Mouse (Mus musculus) heart, embryonic 12.5 days (tissue): Measurements from ENCODE around the gene Lrrc25. TPM values are rescaled to one million over a fixed set of nuclear protein-coding genes. Genes with fewer than 3 reads are reported as not detected.

Experiments used
- ATAC-seq: fragments of 200-750 bp; cut with Nextera tagmentation; 2 replicates; pipeline ENCODE4 v1.8.0; 2017; ENCODE audit warnings: moderate TSS enrichment, moderate library complexity; ENCODE audit not compliant: insufficient number of reproducible peaks, low FRiP score
- H3K27ac ChIP-seq: fragments of 300-500 bp; sonication (generic); 2 replicates; pipeline ENCODE4 v1.5.1; 2016; ENCODE audit warnings: mild to moderate bottlenecking, moderate library complexity; ENCODE audit not compliant: poor library complexity, severe bottlenecking
- H3K27me3 ChIP-seq: fragments of 300-500 bp; sonication (generic); replicated peaks from 2 replicates; pipeline ENCODE4 v1.6.1; 2016; ENCODE audit warnings: mild to moderate bottlenecking, moderate library complexity
- H3K36me3 ChIP-seq: fragments of 300-500 bp; sonication (generic); 2 replicates; pipeline ENCODE4 v1.6.1; 2016; ENCODE audit warnings: mild to moderate bottlenecking, moderate library complexity
- H3K4me1 ChIP-seq: fragments of 300-500 bp; sonication (generic); replicated peaks from 2 replicates; pipeline ENCODE4 v1.6.1; 2016; ENCODE audit warnings: mild to moderate bottlenecking
- H3K4me2 ChIP-seq: fragments of 300-500 bp; sonication (generic); 2 replicates; pipeline ENCODE4 v1.6.1; 2016; ENCODE audit warnings: mild to moderate bottlenecking, moderate library complexity
- H3K4me3 ChIP-seq: fragments of 300-500 bp; sonication (generic); 2 replicates; pipeline ENCODE4 v1.5.1; 2016; ENCODE audit warnings: mild to moderate bottlenecking
- H3K9ac ChIP-seq: fragments of 300-500 bp; sonication (generic); 2 replicates; pipeline ENCODE4 v1.6.1; 2016; ENCODE audit warnings: mild to moderate bottlenecking, moderate library complexity
- H3K9me3 ChIP-seq: fragments of 300-500 bp; sonication (generic); replicated peaks from 2 replicates; pipeline ENCODE4 v1.6.1; 2016; ENCODE audit warnings: mild to moderate bottlenecking, moderate library complexity
- WGBS: fragments of 180-500 bp; shearing (Covaris S2); methylation state at CpG from one replicate; pipeline ENCODE4 v1.1.7; 2016; 5-methylcytosine and 5-hydroxymethylcytosine counted together
- polyA plus RNA-seq: library from polyadenylated mRNA; unstranded; fragments of >200 nt; fragmentation: Nextera tagmentation; extraction: Ambion mirVana; gene quantifications from 2 replicates; pipeline ENCODE4 v1.2.1, GENCODE M21; 2016

The Lrrc25 gene
- polyA plus RNA-seq, 1 experiment from 2014 or later: 0.65 TPM

GRCm38 (mm10) chr8:70635527-70635926, 19.6 kb downstream of the Lrrc25 start:
- Histone ChIP-seq H3K27me3 (peaks cover 14% of the 10 kb centered on the region; the same call in 1 of the 2 replicates), H3K4me3 (no peak overlapping the region), H3K27ac (no peak overlapping the region), H3K9me3 (no peaks in the 10 kb centered on the region), H3K36me3 (no peaks in the 10 kb centered on the region), H3K9ac (no peak overlapping the region), H3K4me1 (peaks cover 50% of the 10 kb centered on the region), H3K4me2 (no peak overlapping the region)
- ATAC-seq: no peak
- WGBS: 66% methylated on average over 6 of the region's 6 CpGs

GRCm38 (mm10) chr8:70636838-70637237, 20.9 kb downstream of the Lrrc25 start:
- no peak for ATAC-seq
- Histone ChIP-seq H3K9me3 (no peaks in the 10 kb centered on the region), H3K4me1 (peaks cover 37% of the 10 kb centered on the region), H3K9ac (no peak overlapping the region), H3K27ac (no peak overlapping the region), H3K4me3 (no peak overlapping the region), H3K4me2 (no peak overlapping the region), H3K27me3 (peaks cover 5% of the 10 kb centered on the region; the same call in 1 of the 2 replicates), H3K36me3 (no peaks in the 10 kb centered on the region)
- WGBS: 62% methylated on average over 8 of the region's 8 CpGs

- Histone ChIP-seq H3K9me3 (no peaks in the 10 kb centered on the region), H3K27me3 (no peaks in the 10 kb centered on the region), H3K36me3 (no peaks in the 10 kb centered on the region), H3K4me3 (no peak overlapping the region), H3K9ac (no peak overlapping the region), H3K4me2 (no peak overlapping the region), H3K27ac (peak overlapping the region; percentile 19; the same call in 1 of the 2 replicates), H3K4me1 (peaks cover 29% of the 10 kb centered on the region)
- ATAC-seq: no peak
- WGBS: 50% methylated on average over 9 of the region's 9 CpGs
These were observed 22.8 kb downstream of the Lrrc25 start for GRCm38 (mm10) chr8:70638752-70639151.

GRCm38 (mm10) chr8:70643019-70643418, 27.1 kb downstream of the Lrrc25 start:
- no peak for ATAC-seq
- H3K36me3 ChIP-seq: no peaks in the 10 kb centered on the region
- no peak overlapping the region for H3K4me3 ChIP-seq
- H3K4me2 ChIP-seq: no peak overlapping the region
- no peaks in the 10 kb centered on the region for H3K9me3 ChIP-seq
- H3K4me1 ChIP-seq: peaks cover 32% of the 10 kb centered on the region
- H3K27ac ChIP-seq: no peak overlapping the region
- 56% methylated on average over 3 of the region's 3 CpGs for WGBS
- no peak overlapping the region for H3K9ac ChIP-seq
- no peaks in the 10 kb centered on the region for H3K27me3 ChIP-seq

- Histone ChIP-seq H3K4me3 (no peak overlapping the region), H3K36me3 (no peaks in the 10 kb centered on the region), H3K27ac (no peak overlapping the region), H3K9ac (no peak overlapping the region), H3K9me3 (no peaks in the 10 kb centered on the region), H3K4me1 (peaks cover 35% of the 10 kb centered on the region), H3K27me3 (no peaks in the 10 kb centered on the region), H3K4me2 (no peak overlapping the region)
- WGBS: 73% methylated on average over 2 of the region's 2 CpGs
- no peak for ATAC-seq
These were observed 28.1 kb downstream of the Lrrc25 start for GRCm38 (mm10) chr8:70644065-70644464.

- no peak overlapping the region for H3K4me2 ChIP-seq
- H3K9ac ChIP-seq: no peak overlapping the region
- H3K9me3 ChIP-seq: no peaks in the 10 kb centered on the region
- H3K36me3 ChIP-seq: peaks cover 9% of the 10 kb centered on the region
- no peak overlapping the region for H3K4me3 ChIP-seq
- peaks cover 49% of the 10 kb centered on the region for H3K4me1 ChIP-seq
- H3K27me3 ChIP-seq: no peaks in the 10 kb centered on the region
- ATAC-seq: no peak
- no peak overlapping the region for H3K27ac ChIP-seq
- whole genome bisulfite sequencing: 66% methylated on average over 17 of the region's 17 CpGs
These were observed 29.7 kb downstream of the Lrrc25 start for GRCm38 (mm10) chr8:70645501-70646224.

- Histone ChIP-seq H3K4me3 (no peak overlapping the region), H3K4me1 (peaks cover 49% of the 10 kb centered on the region), H3K36me3 (peaks cover 16% of the 10 kb centered on the region), H3K27ac (no peak overlapping the region), H3K4me2 (no peak overlapping the region), H3K9ac (no peak overlapping the region), H3K9me3 (no peaks in the 10 kb centered on the region), H3K27me3 (no peaks in the 10 kb centered on the region)
- no peak for ATAC-seq
- WGBS: 61% methylated on average over 6 of the region's 6 CpGs
These were observed 30.4 kb downstream of the Lrrc25 start for GRCm38 (mm10) chr8:70646369-70646768.

- H3K4me3 ChIP-seq: no peak overlapping the region
- H3K36me3 ChIP-seq: peaks cover 20% of the 10 kb centered on the region
- no peaks in the 10 kb centered on the region for H3K9me3 ChIP-seq
- H3K27ac ChIP-seq: peak overlapping the region; percentile 87
- H3K4me1 ChIP-seq: peaks cover 49% of the 10 kb centered on the region
- no peak for ATAC-seq
- H3K27me3 ChIP-seq: no peaks in the 10 kb centered on the region
- no peak overlapping the region for H3K4me2 ChIP-seq
- H3K9ac ChIP-seq: no peak overlapping the region
These were observed 30.8 kb downstream of the Lrrc25 start for GRCm38 (mm10) chr8:70646775-70647174.

GRCm38 (mm10) chr8:70647343-70648163, 31.6 kb downstream of the Lrrc25 start:
- Histone ChIP-seq H3K4me3 (no peak overlapping the region), H3K27me3 (no peaks in the 10 kb centered on the region), H3K4me2 (peak overlapping the region; percentile 1; the same call in 1 of the 2 replicates), H3K4me1 (peaks cover 49% of the 10 kb centered on the region), H3K9me3 (no peaks in the 10 kb centered on the region), H3K9ac (peak overlapping the region; percentile 21; the same call in 1 of the 2 replicates), H3K36me3 (peaks cover 28% of the 10 kb centered on the region), H3K27ac (peak overlapping the region; percentile 87)
- 54% methylated on average over 8 of the region's 8 CpGs for WGBS
- peak; percentile 54 for ATAC-seq

GRCm38 (mm10) chr8:70648164-70648442, 32.1 kb downstream of the Lrrc25 start:
- H3K9me3 ChIP-seq: no peaks in the 10 kb centered on the region
- H3K4me2 ChIP-seq: no peak overlapping the region
- H3K27me3 ChIP-seq: no peaks in the 10 kb centered on the region
- H3K36me3 ChIP-seq: peaks cover 32% of the 10 kb centered on the region
- no peak overlapping the region for H3K4me3 ChIP-seq
- H3K27ac ChIP-seq: peak overlapping the region; percentile 87
- no peak overlapping the region for H3K9ac ChIP-seq
- no peak for ATAC-seq
- H3K4me1 ChIP-seq: peaks cover 49% of the 10 kb centered on the region
- 32% methylated on average over 1 of the region's 1 CpGs for WGBS

GRCm38 (mm10) chr8:70648921-70649320, 33.0 kb downstream of the Lrrc25 start:
- peaks cover 49% of the 10 kb centered on the region for H3K4me1 ChIP-seq
- ATAC-seq: no peak; the same call in 1 of the 2 replicates

More at GRCm38 (mm10) chr8:70648921-70649320, 33.0 kb downstream of the Lrrc25 start:
- Histone ChIP-seq H3K27ac (peak overlapping the region; percentile 85), H3K4me3 (no peak overlapping the region), H3K36me3 (peaks cover 36% of the 10 kb centered on the region), H3K4me2 (no peak overlapping the region), H3K9me3 (no peaks in the 10 kb centered on the region), H3K27me3 (no peaks in the 10 kb centered on the region), H3K9ac (peak overlapping the region; percentile 6; the same call in 1 of the 2 replicates)
- WGBS: 57% methylated on average over 3 of the region's 3 CpGs
